Mouse (Mus musculus) lung, postnatal 10 days (tissue): ENCODE data around the gene Clk1.
"Not testable (repeated sequence)": the region's sequence is repeated elsewhere in the genome, so short reads cannot be mapped to it uniquely, and the experiment has no call there.

ENCODE experiments used
- DNase-seq: peaks from one replicate; pipeline ENCODE4 v3.0.0; 2021

Gene Clk1

GRCm38 (mm10) chr1:58403745-58404144 is 20.1 kb downstream of the Clk1 start:
- no peak for DNase-seq

- no peak for DNase-seq
Observed at GRCm38 (mm10) chr1:58401396-58401795, 22.5 kb downstream of the Clk1 start.

- no peak for DNase-seq
Observed at GRCm38 (mm10) chr1:58397731-58398130, 26.1 kb downstream of the Clk1 start.

- no peak for DNase-seq
Observed at GRCm38 (mm10) chr1:58396179-58396578, 27.7 kb downstream of the Clk1 start.

GRCm38 (mm10) chr1:58395341-58395740 is 28.5 kb downstream of the Clk1 start:
- no peak for DNase-seq

GRCm38 (mm10) chr1:58393284-58394195 is 30.3 kb downstream of the Clk1 start:
- DNase-seq = peak; percentile 74

- peak; percentile 97 for DNase-seq
Observed at GRCm38 (mm10) chr1:58392652-58393283, 31.1 kb downstream of the Clk1 start, which contains the start of gene Bzw1. Bzw1 (plus strand) TSS chr1:58392898.

- no peak for DNase-seq
Observed at GRCm38 (mm10) chr1:58392268-58392651, 31.6 kb downstream of the Clk1 start.

- DNase-seq = no peak
Observed at GRCm38 (mm10) chr1:58391421-58392267, 32.2 kb downstream of the Clk1 start.

- no peak for DNase-seq
Observed at GRCm38 (mm10) chr1:58382586-58383281, 41.1 kb downstream of the Clk1 start.

- DNase-seq = no peak
Observed at GRCm38 (mm10) chr1:58375574-58376147, 48.2 kb downstream of the Clk1 start.

- not testable (repeated sequence) for DNase-seq
Observed at GRCm38 (mm10) chr1:58374266-58374665, 49.6 kb downstream of the Clk1 start.

GRCm38 (mm10) chr1:58369716-58370115 is 54.1 kb downstream of the Clk1 start:
- no peak for DNase-seq

GRCm38 (mm10) chr1:58366737-58367471 is 57.0 kb downstream of the Clk1 start:
- DNase-seq = no peak

GRCm38 (mm10) chr1:58365829-58366228 is 58.0 kb downstream of the Clk1 start:
- DNase-seq = no peak

- no peak for DNase-seq
Observed at GRCm38 (mm10) chr1:58364551-58364950, 59.3 kb downstream of the Clk1 start.

GRCm38 (mm10) chr1:58362296-58362695 is 61.6 kb downstream of the Clk1 start:
- peak; percentile 46 for DNase-seq
